Mouse (Mus musculus): ENCODE data around the gene Chst4.
A peak's percentile ranks its signal among the peaks of the same experiment; 100 is the strongest.

Chst4 gene

GRCm38 (mm10) chr8:110004300-110004699 is 35.2 kb downstream of the Chst4 start:
- peak; percentile 45 for DNase-seq

DNA sequence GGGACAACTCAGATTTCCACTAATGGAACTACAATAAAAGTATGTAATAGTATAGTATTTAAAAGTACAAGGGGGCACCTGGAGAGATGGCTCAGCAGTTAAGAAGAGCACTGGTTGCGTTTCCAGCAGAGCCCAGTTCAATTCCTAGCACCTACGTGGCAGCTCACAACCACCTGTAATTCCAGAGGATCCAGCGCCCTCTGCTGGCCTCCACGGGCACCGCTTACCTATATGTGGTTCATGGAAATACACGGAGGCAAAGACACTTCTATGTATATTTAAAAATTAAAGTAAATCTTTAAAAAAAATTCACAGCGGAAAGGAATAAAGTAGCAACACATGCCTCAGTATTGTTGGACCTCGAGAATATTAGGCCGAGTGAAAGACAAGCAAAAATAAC is 36.6 kb downstream of the Chst4 start:
- DNase-seq, result peak; percentile 26

DNA sequence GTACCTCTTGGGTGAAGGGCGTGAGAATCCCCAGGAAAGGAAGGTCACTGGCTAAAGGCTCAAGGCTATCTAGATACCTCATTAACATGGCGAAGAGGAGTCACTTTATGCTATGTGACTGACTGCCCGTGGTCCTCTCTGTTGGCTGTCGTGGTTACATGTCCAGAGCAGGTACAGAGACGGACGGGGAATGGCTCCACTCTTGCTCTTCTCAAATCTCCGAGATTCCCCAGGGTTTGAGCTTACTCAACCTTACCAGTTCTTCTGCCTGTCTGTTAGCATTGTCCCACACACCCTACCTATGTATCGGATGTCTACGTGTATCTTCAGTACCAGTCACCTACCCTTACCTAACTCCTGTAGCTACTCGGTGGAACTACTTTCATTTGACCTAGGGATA is 39.6 kb downstream of the Chst4 start:
- DNase-seq, result no peak

DNA sequence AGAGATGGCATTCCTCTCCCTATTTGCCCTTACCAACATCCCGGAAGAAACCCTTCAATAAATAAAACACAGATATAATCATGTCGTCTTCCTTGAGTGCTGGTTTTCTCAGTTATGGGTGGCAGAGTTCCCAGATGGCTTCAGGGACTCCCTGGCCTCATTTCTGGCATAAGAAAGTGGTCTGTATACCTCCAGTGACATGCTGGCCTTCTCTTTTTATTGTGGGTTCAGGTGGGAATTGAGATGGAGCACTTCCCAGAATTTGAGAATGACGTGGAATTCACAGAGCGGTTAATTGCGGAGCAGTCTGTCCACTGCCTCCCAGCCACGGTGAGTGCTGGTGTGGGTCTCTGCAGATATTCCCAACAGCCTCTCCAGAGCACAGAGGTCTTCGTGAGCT is 41.5 kb downstream of the Chst4 start:
- DNase-seq, result no peak

GRCm38 (mm10) chr8:109997381-109997780 is 42.2 kb downstream of the Chst4 start:
- DNase-seq, result no peak

- DNase-seq, result no peak
These were observed 46.6 kb downstream of the Chst4 start for GRCm38 (mm10) chr8:109992951-109993350.

DNA sequence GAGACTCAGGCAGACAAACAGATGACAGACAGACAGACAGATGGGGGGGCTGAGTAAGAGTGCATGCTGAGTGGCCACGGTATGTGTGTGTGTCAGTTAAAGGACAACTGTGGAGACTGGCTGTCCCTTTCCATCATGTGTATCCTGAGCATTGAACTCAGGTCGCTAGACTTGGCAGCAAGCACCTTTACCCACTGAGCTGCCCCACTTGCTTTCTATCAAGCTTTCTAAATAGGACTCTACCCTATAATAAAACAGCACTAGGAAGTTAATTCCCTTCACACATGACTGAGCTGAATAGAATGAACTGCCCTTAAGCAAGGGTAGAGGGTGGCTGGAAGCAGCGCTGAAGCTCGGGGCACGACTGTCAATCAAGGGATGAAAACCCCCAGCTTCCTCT is 47.4 kb downstream of the Chst4 start:
- no peak for DNase-seq

DNA sequence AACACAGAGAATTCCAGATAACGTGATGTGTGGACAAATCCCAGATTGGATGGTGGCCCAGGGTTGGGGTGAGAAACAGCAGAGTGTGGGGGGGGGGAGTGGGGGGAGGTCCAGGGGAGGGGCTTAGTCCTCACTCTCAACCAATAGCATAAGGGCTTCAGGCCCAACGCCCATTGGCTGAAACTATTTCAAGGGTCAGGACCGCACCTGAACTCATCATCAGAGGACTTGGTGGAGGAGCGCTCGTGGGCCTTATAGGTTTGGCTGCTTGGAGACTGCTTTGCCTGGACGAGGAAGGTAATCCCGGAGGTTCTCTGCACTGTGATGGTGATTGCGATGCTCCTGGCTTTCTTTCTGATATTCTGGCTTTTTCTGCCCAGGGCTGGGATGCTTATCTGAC is 49.3 kb downstream of the Chst4 start, which contains the start of gene Tat:
TSS of gene Tat (plus strand) at position 214 of the 400 bp plus-strand sequence.
- no peak for DNase-seq

DNA sequence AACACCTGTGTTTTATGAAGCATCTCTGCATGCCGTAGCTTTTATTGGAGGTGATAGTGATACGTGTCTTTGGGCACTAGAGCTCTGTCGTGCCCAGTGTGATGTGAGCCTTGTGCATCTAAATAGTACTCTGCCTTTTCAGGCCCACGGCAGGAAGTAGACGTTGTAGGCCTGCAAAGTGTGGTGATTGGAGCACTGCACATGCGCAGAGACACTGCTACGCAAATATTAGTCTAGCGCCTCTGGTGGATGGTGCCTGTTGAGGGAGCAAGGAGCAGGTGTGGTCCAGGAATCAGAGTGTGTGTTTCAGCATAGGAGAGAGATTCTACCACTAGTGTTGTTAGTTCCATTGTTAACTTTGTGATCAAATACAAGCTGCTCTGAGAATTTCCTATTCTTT is 50.4 kb downstream of the Chst4 start:
- no peak for DNase-seq

DNA sequence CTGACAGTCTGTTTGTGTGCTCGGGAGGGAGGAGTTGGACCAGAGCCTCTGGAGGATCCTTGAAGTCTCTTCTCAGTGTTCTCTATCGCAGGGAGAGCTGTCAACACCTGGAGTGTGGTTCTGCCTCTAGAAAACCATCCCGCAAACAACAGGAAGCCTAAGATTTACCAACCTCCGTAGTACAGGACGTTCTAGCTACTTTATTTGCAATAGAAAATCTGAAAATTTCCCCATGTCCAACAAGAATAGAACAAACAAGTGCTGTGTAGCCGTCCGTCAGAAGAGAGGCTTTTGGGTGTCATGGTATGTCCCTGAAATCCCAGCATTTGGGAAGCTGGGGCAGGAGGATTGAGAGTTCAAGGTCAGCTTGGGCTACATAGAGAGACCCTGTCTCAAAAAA is 51.8 kb downstream of the Chst4 start:
- DNase-seq, result no peak

GRCm38 (mm10) chr8:109986384-109986783 is 53.2 kb downstream of the Chst4 start:
- DNase-seq, result no peak

DNA sequence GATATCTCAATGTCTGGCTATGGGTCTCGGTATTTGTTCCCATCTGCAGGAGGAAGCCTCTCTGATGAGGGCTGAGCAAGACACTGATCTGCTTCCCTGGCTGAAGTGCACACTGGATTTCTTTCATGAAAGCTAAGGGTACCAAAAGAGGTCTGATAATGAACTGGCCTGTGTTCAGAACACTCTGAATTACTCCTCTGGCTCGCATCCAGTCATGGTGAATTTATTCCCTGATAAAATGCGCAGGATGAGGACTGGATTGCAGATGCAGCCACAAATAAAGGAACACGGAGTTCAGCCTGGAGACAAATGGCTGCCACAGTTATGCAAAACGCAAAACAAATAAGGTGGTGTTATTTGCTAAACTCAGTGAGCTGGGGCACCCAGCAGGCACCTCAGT is 55.6 kb downstream of the Chst4 start:
- no peak for DNase-seq

DNA sequence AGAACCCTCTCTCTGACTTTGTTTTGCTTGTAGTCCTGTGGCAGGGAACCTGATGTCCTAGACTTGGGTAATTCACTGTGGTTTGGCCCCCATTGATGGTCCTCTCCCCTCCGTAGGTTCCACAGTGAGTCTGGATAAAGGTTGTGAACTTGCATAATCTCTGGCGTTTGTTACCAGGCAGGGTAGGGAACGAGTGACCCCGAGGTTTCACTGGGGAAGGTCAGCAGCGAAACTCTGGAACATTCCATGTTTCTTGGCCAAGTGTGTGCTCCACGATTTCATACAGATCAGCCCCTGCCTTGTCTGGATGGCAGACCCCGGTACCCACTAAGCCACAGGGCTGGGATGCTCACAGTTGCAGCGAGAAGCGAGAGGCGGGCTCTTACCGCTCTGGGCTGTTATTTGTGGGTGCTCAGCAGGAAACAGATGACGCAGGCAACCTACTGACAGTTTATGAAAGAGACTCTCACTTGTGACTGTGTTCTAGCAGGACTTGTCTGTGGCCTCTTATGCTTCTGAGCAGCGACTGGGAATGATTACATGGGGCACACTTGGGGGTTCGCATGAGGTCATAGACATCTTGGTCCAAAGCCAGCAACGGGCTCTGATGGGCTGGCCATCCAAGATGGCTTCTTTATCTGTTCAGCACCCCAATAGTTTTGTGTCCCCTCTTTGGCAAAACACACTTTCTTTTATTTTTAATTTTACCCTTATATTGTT is 57.0 kb downstream of the Chst4 start:
- no peak for DNase-seq

GRCm38 (mm10) chr8:109979339-109979738 is 60.2 kb downstream of the Chst4 start:
- no peak for DNase-seq

All from kidney, adult 9 months (tissue).